Mouse (Mus musculus) intestine, embryonic 15.5 days (tissue): ENCODE data around the gene Smim11. TPM values are rescaled to one million over a fixed set of nuclear protein-coding genes. Genes with fewer than 3 reads are reported as not detected.
A peak's percentile ranks its signal among the peaks of the same experiment; 100 is the strongest.

Experiments used
- ATAC-seq: fragments of 200-750 bp; cut with Nextera tagmentation; 2 replicates; pipeline ENCODE4 v1.8.0; 2017; ENCODE audit warnings: moderate TSS enrichment, moderate library complexity
- H3K27ac ChIP-seq: fragments of 300-500 bp; sonication (generic); 2 replicates; pipeline ENCODE4 v1.5.1; 2015; ENCODE audit warnings: mild to moderate bottlenecking, inconsistent platforms
- H3K27me3 ChIP-seq: fragments of 300-500 bp; sonication (generic); replicated peaks from 2 replicates; pipeline ENCODE4 v1.6.1; 2015; ENCODE audit warnings: inconsistent platforms
- H3K36me3 ChIP-seq: fragments of 300-500 bp; sonication (generic); 2 replicates; pipeline ENCODE4 v1.6.1; 2015; ENCODE audit warnings: inconsistent platforms
- H3K4me1 ChIP-seq: fragments of 300-500 bp; sonication (generic); replicated peaks from 2 replicates; pipeline ENCODE4 v1.6.1; 2015; ENCODE audit warnings: inconsistent platforms
- H3K4me2 ChIP-seq: fragments of 300-500 bp; sonication (generic); replicated peaks from 2 replicates; pipeline ENCODE4 v1.6.1; 2015; ENCODE audit warnings: mild to moderate bottlenecking, inconsistent platforms
- H3K4me3 ChIP-seq: fragments of 300-500 bp; sonication (generic); replicated peaks from 2 replicates; pipeline ENCODE4 v1.5.1; 2015; ENCODE audit warnings: inconsistent platforms
- H3K9ac ChIP-seq: fragments of 300-500 bp; sonication (generic); 2 replicates; pipeline ENCODE4 v1.6.1; 2015; ENCODE audit warnings: inconsistent platforms
- H3K9me3 ChIP-seq: fragments of 300-500 bp; sonication (generic); 2 replicates; pipeline ENCODE4 v1.6.1; 2016; ENCODE audit warnings: inconsistent platforms
- WGBS: fragments of 180-500 bp; shearing (Covaris S2); methylation state at CpG from one replicate; pipeline ENCODE4 v1.1.7; 2015; 5-methylcytosine and 5-hydroxymethylcytosine counted together
- polyA plus RNA-seq: library from polyadenylated mRNA; unstranded; fragments of >200 nt; fragmentation: Nextera tagmentation; extraction: Ambion mirVana; gene quantifications from 2 replicates; pipeline ENCODE4 v1.2.1, GENCODE M21; 2015

The Smim11 gene
- polyA plus RNA-seq, 1 experiment from 2014 or later, result 128 TPM

GRCm38 (mm10) chr16:92324309-92325061, 23.4 kb downstream of the Smim11 start:
- H3K4me1 ChIP-seq, result 0 out of 2 replicates have a peak, but pooled peaks cover 2% of the 10 kb centered on the region
- 57% methylated on average over 7 of the region's 7 CpGs for WGBS
- H3K4me3 ChIP-seq, result no peak overlapping the region
- H3K4me2 ChIP-seq, result no peak overlapping the region
- no peak for ATAC-seq
- H3K27me3 ChIP-seq, result no peaks in the 10 kb centered on the region
- H3K9ac ChIP-seq, result no peak overlapping the region
- no peaks in the 10 kb centered on the region for H3K9me3 ChIP-seq
- no peak overlapping the region for H3K27ac ChIP-seq
- no peaks in the 10 kb centered on the region for H3K36me3 ChIP-seq

GRCm38 (mm10) chr16:92325062-92325406, 23.9 kb downstream of the Smim11 start:
- no peaks in the 10 kb centered on the region for H3K36me3 ChIP-seq
- H3K4me1 ChIP-seq, result 0 out of 2 replicates have a peak, but pooled peaks cover 2% of the 10 kb centered on the region
- no peak overlapping the region for H3K9ac ChIP-seq
- WGBS, result 71% methylated on average over 1 of the region's 1 CpGs
- no peaks in the 10 kb centered on the region for H3K27me3 ChIP-seq
- ATAC-seq, result no peak
- no peak overlapping the region for H3K27ac ChIP-seq
- no peak overlapping the region for H3K4me3 ChIP-seq
- H3K4me2 ChIP-seq, result no peak overlapping the region
- H3K9me3 ChIP-seq, result no peaks in the 10 kb centered on the region

GRCm38 (mm10) chr16:92327911-92328310, 26.8 kb downstream of the Smim11 start:
- H3K36me3 ChIP-seq, result no peaks in the 10 kb centered on the region

GRCm38 (mm10) chr16:92330966-92331365, 29.9 kb downstream of the Smim11 start:
- Histone ChIP-seq H3K36me3 (no peaks in the 10 kb centered on the region), H3K27ac (no peak overlapping the region), H3K9ac (no peak overlapping the region), H3K4me1 (no peaks in the 10 kb centered on the region), H3K4me3 (no peak overlapping the region), H3K27me3 (no peaks in the 10 kb centered on the region), H3K4me2 (no peak overlapping the region), H3K9me3 (no peaks in the 10 kb centered on the region)
- no peak for ATAC-seq
- 80% methylated on average over 5 of the region's 5 CpGs for WGBS

More at GRCm38 (mm10) chr16:92327911-92328310, 26.8 kb downstream of the Smim11 start:
- H3K4me2 ChIP-seq, result no peak overlapping the region
- no peak overlapping the region for H3K9ac ChIP-seq
- no peaks in the 10 kb centered on the region for H3K9me3 ChIP-seq
- no peak for ATAC-seq
- no peaks in the 10 kb centered on the region for H3K27me3 ChIP-seq
- no peak overlapping the region for H3K27ac ChIP-seq
- 0 out of 2 replicates have a peak, but pooled peaks cover 2% of the 10 kb centered on the region for H3K4me1 ChIP-seq
- H3K4me3 ChIP-seq, result no peak overlapping the region
- WGBS, result 78% methylated on average over 10 of the region's 10 CpGs

GRCm38 (mm10) chr16:92334600-92334999, 33.5 kb downstream of the Smim11 start:
- WGBS, result 59% methylated on average over 9 of the region's 9 CpGs
- Histone ChIP-seq H3K36me3 (no peaks in the 10 kb centered on the region), H3K27ac (no peak overlapping the region)

GRCm38 (mm10) chr16:92336280-92336679, 35.2 kb downstream of the Smim11 start:
- no peaks in the 10 kb centered on the region for H3K27me3 ChIP-seq
- no peaks in the 10 kb centered on the region for H3K9me3 ChIP-seq
- no peak overlapping the region for H3K4me3 ChIP-seq
- no peak overlapping the region for H3K9ac ChIP-seq
- H3K36me3 ChIP-seq, result no peaks in the 10 kb centered on the region
- ATAC-seq, result peak; percentile 60
- H3K4me1 ChIP-seq, result no peaks in the 10 kb centered on the region
- no peak overlapping the region; the same call in 1 of the 2 replicates for H3K4me2 ChIP-seq
- H3K27ac ChIP-seq, result no peak overlapping the region
- 3% methylated on average over 9 of the region's 9 CpGs for WGBS

More at GRCm38 (mm10) chr16:92334600-92334999, 33.5 kb downstream of the Smim11 start:
- Histone ChIP-seq H3K9ac (no peak overlapping the region), H3K4me2 (0 out of 2 replicates have a peak overlapping the region, but pooled peaks have one; percentile 7), H3K27me3 (no peaks in the 10 kb centered on the region), H3K4me3 (no peak overlapping the region), H3K9me3 (no peaks in the 10 kb centered on the region), H3K4me1 (no peaks in the 10 kb centered on the region)
- ATAC-seq, result no peak

- Histone ChIP-seq H3K27me3 (no peaks in the 10 kb centered on the region), H3K27ac (no peak overlapping the region), H3K9ac (peak overlapping the region; percentile 11; the same call in 1 of the 2 replicates), H3K9me3 (no peaks in the 10 kb centered on the region), H3K36me3 (no peaks in the 10 kb centered on the region), H3K4me1 (0 out of 2 replicates have a peak, but pooled peaks cover 3% of the 10 kb centered on the region), H3K4me3 (peak overlapping the region; percentile 16), H3K4me2 (peak overlapping the region; percentile 57)
- 25% methylated on average over 27 of the region's 27 CpGs for WGBS
- peak; percentile 75 for ATAC-seq
These were observed 39.8 kb downstream of the Smim11 start for GRCm38 (mm10) chr16:92340612-92341511.

GRCm38 (mm10) chr16:92345177-92345576, 44.1 kb downstream of the Smim11 start:
- 0 out of 2 replicates have a peak, but pooled peaks cover 3% of the 10 kb centered on the region for H3K4me1 ChIP-seq
- no peaks in the 10 kb centered on the region for H3K9me3 ChIP-seq
- no peaks in the 10 kb centered on the region for H3K36me3 ChIP-seq
- no peak overlapping the region for H3K4me3 ChIP-seq
- H3K27me3 ChIP-seq, result no peaks in the 10 kb centered on the region
- 54% methylated on average over 11 of the region's 11 CpGs for WGBS
- H3K27ac ChIP-seq, result no peak overlapping the region
- no peak overlapping the region for H3K9ac ChIP-seq
- ATAC-seq, result no peak
- no peak overlapping the region for H3K4me2 ChIP-seq

- Histone ChIP-seq H3K9me3 (no peaks in the 10 kb centered on the region), H3K4me3 (no peak overlapping the region), H3K27me3 (no peaks in the 10 kb centered on the region), H3K4me1 (0 out of 2 replicates have a peak, but pooled peaks cover 3% of the 10 kb centered on the region), H3K27ac (no peak overlapping the region), H3K36me3 (no peaks in the 10 kb centered on the region), H3K4me2 (no peak overlapping the region), H3K9ac (no peak overlapping the region)
- ATAC-seq, result peak; percentile 61
- WGBS, result 77% methylated on average over 13 of the region's 13 CpGs
These were observed 45.3 kb downstream of the Smim11 start for GRCm38 (mm10) chr16:92346297-92346916.

GRCm38 (mm10) chr16:92348941-92349340, 47.9 kb downstream of the Smim11 start:
- H3K9ac ChIP-seq, result no peak overlapping the region
- no peak for ATAC-seq
- H3K9me3 ChIP-seq, result no peaks in the 10 kb centered on the region
- H3K4me1 ChIP-seq, result 0 out of 2 replicates have a peak, but pooled peaks cover 3% of the 10 kb centered on the region
- WGBS, result 78% methylated on average over 12 of the region's 12 CpGs
- H3K4me2 ChIP-seq, result no peak overlapping the region
- no peak overlapping the region for H3K4me3 ChIP-seq
- no peaks in the 10 kb centered on the region for H3K36me3 ChIP-seq
- no peaks in the 10 kb centered on the region for H3K27me3 ChIP-seq
- H3K27ac ChIP-seq, result no peak overlapping the region

- no peaks in the 10 kb centered on the region for H3K9me3 ChIP-seq
- no peaks in the 10 kb centered on the region for H3K27me3 ChIP-seq
- H3K27ac ChIP-seq, result no peak overlapping the region
- no peaks in the 10 kb centered on the region for H3K36me3 ChIP-seq
- 0 out of 2 replicates have a peak, but pooled peaks cover 4% of the 10 kb centered on the region for H3K4me1 ChIP-seq
- H3K9ac ChIP-seq, result no peak overlapping the region
- 86% methylated on average over 12 of the region's 12 CpGs for WGBS
- no peak overlapping the region for H3K4me2 ChIP-seq
- H3K4me3 ChIP-seq, result no peak overlapping the region
- no peak for ATAC-seq
These were observed 52.2 kb downstream of the Smim11 start for GRCm38 (mm10) chr16:92353295-92353694.

GRCm38 (mm10) chr16:92353897-92354296, 52.8 kb downstream of the Smim11 start:
- peaks cover 7% of the 10 kb centered on the region; the same call in 1 of the 2 replicates for H3K4me1 ChIP-seq
- WGBS, result 62% methylated on average over 2 of the region's 2 CpGs
- no peak for ATAC-seq
- no peaks in the 10 kb centered on the region for H3K36me3 ChIP-seq
- no peaks in the 10 kb centered on the region for H3K27me3 ChIP-seq
- H3K4me3 ChIP-seq, result no peak overlapping the region
- no peak overlapping the region for H3K9ac ChIP-seq
- no peaks in the 10 kb centered on the region for H3K9me3 ChIP-seq
- H3K4me2 ChIP-seq, result no peak overlapping the region
- no peak overlapping the region for H3K27ac ChIP-seq
